Mouse (Mus musculus): ENCODE data around the gene Rere.

GRCm38 (mm10) chr4:150388518-150388917 lies 107.1 kb downstream of the Rere start:
- no peak for TF ChIP-seq CTCF (IDR thresholded peaks at IDR 0.05; ENCODE audit: control insufficient read depth, insufficient read depth, low read length)
- no peak for TF ChIP-seq POLR2A (IDR thresholded peaks at IDR 0.05; ENCODE audit: borderline replicate concordance, control insufficient read depth, low read depth, low read length)

All from bone marrow, adult 2 months (tissue).